Mouse (Mus musculus) ZHBTc4 (cell line): ENCODE measurements around the gene Aff2.

Experiments used
- DNase-seq: peaks from one replicate; pipeline ENCODE4 v3.0.0-alpha.2; 2011; ENCODE audit warnings: low read depth, low spot score

The Aff2 gene

DNA sequence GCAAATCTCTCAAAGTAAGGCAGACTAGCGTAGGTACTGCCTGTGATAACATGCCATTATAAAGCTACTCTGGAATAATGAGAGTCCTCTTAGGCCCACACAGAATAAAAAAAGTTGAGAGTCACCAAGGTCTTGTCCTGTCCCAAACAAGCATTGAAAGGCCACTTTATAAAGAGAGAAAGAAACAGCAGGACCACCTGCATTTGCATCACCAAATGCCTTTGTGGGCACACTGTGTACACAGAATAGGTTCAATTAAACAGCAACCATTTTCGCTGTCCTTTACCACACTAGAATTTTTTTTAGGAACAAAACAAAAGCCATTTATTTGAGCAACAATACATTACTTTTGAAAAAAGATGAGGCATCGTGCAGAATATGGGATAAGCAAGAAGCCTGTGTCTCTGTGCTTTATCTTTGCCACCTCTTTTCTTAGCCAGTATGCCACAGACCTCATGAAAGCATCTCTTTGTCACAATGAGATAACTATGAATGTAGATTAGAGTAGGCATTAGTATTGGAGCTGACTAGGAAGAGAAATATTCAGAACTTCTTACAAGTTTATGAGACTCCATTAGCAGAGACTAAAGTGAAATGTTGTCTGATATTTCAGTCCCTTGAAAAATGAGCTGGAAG is 385.0 kb downstream of the Aff2 start:
- DNase-seq: peak; percentile 0

DNA sequence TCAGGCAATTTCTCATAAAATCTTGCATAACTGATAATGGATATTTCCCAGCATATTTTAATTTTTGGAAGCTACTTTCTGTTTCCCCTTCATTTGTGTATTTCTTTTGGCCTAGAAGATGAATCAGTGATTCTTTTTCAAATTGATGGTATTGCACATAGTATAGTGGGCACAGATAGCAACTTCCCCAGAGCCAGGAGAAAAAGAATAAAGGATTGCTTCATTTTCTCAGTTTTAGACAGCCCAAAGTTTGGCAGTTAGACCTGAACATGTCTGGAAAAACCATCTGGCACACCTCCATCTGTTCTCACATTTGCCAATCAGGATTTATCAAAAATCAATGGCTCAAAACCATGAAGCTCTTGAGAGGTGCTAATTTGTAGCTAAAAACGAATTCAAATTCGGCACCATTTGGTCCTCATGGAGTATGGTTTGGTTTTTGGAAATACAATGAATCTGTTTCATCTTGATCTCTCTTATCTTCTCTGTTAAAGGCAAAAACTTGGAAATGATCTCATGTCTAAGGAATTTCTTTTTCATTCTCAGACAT is 441.9 kb downstream of the Aff2 start:
- DNase-seq: no peak

GRCm38 (mm10) chrX:69802481-69802880 is 442.4 kb downstream of the Aff2 start:
- no peak for DNase-seq

DNA sequence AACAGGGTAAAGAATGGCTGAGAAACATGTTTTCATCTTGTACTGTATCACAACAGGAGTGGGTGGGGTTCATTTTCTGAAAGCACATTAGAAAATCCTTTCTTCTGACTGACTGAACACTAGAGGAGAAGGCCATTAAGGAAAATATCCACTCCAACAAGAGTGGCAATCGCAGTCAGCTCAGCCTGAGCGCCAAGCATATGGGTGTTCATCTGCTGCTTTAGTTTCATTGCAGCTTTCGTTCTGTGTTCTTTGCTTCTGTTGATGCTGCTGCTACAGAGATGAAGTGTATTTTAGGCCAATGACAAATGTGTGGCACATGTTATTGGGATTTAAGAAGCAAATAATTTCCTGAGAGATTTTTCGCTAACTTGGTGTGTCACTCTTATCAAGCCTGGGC is 451.7 kb downstream of the Aff2 start:
- DNase-seq: no peak

DNA sequence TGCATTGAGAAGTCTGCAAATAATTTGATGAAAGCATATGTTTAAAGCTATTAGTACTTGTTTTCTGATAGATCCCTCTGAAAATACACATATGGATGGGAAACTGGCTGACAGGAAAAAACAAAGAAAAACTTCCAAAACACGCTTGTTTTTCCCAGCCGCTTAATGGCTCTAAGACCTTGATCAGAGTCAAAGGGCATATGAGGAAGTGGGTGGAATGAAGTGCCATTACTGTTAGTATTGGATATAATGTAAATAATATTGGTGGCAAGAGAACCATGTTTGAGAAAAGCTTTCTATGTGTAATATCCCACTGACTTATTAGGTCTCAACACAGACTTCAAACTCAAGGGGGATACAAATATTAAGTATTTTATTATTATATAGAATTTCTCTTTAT is 455.0 kb downstream of the Aff2 start:
- DNase-seq: no peak

- DNase-seq: no peak
These were observed 457.6 kb downstream of the Aff2 start for GRCm38 (mm10) chrX:69817679-69818078.

DNA sequence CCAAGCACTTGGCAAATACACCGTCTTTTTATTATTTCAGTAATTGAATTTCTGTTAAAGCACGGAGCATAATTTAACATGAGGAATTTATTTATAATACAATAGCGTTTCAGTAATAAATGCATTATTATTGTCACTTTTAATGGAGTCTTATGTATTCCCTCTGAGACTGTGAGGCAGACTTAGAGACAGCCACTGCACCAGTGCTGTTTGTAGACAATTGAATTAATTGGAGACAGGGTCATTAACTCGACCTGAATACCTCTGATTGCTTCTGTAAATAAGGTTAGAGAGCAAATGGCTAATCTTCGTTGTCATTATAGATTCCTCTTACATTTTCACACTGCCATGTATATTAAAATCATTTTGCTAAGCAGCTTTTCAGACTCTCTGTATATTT is 458.1 kb downstream of the Aff2 start:
- no peak for DNase-seq

DNA sequence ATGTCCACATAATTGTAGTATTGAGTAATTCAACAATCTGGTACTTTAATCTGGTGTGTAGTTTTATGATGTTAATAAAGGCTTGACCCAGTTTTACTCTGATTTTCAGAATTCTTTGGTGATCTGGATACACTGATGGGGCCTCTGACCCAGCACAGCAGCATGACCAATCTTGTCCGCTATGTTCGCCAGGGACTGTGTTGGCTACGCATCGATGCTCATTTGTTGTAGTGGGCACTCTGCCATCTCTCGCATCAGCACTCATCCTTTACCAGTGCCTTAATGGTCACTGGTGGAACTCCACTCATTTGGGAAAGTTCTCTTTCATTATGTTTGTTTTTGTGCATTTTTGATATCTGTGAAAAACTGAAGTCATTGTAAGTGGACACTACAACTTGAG is 507.5 kb downstream of the Aff2 start:
- no peak for DNase-seq

GRCm38 (mm10) chrX:69891713-69892112 is 531.6 kb downstream of the Aff2 start:
- no peak for DNase-seq
